Mouse (Mus musculus) liver, embryonic 15.5 days (tissue): ENCODE results near the gene Ermap. TPM values are rescaled to one million over a fixed set of nuclear protein-coding genes. Genes with fewer than 3 reads are reported as not detected.

Experiments used
- ATAC-seq: fragments of 200-750 bp; cut with Nextera tagmentation; 2 replicates; pipeline ENCODE4 v1.8.0; 2017; ENCODE audit warnings: moderate number of reproducible peaks, mild to moderate bottlenecking, moderate library complexity; ENCODE audit not compliant: insufficient read depth
- H3K27ac ChIP-seq: fragments of 300-500 bp; sonication (generic); replicated peaks from 2 replicates; pipeline ENCODE4 v1.5.1; 2015; ENCODE audit warnings: mild to moderate bottlenecking, inconsistent platforms
- H3K27me3 ChIP-seq: fragments of 300-500 bp; sonication (generic); 2 replicates; pipeline ENCODE4 v1.6.1; 2015; ENCODE audit warnings: mild to moderate bottlenecking, inconsistent platforms
- H3K36me3 ChIP-seq: fragments of 300-500 bp; sonication (generic); replicated peaks from 2 replicates; pipeline ENCODE4 v1.6.1; 2015; ENCODE audit warnings: moderate library complexity, mild to moderate bottlenecking, inconsistent platforms
- H3K4me1 ChIP-seq: fragments of 300-500 bp; sonication (generic); replicated peaks from 2 replicates; pipeline ENCODE4 v1.6.1; 2015; ENCODE audit warnings: inconsistent platforms
- H3K4me2 ChIP-seq: fragments of 300-500 bp; sonication (generic); 2 replicates; pipeline ENCODE4 v1.6.1; 2015; ENCODE audit warnings: moderate library complexity, mild to moderate bottlenecking, inconsistent platforms
- H3K4me3 ChIP-seq: fragments of 300-500 bp; sonication (generic); replicated peaks from 2 replicates; pipeline ENCODE4 v1.5.1; 2015; ENCODE audit warnings: mild to moderate bottlenecking, inconsistent platforms
- H3K9ac ChIP-seq: fragments of 300-500 bp; sonication (generic); 2 replicates; pipeline ENCODE4 v1.6.1; 2015; ENCODE audit warnings: moderate library complexity, mild to moderate bottlenecking, inconsistent platforms
- H3K9me3 ChIP-seq: fragments of 300-500 bp; sonication (generic); replicated peaks from 2 replicates; pipeline ENCODE4 v1.6.1; 2016; ENCODE audit warnings: inconsistent platforms
- WGBS: fragments of 180-500 bp; shearing (Covaris S2); methylation state at CpG from one replicate; pipeline ENCODE4 v1.1.7; 2015; ENCODE audit warnings: mixed read lengths; ENCODE audit not compliant: insufficient replicate concordance; 5-methylcytosine and 5-hydroxymethylcytosine counted together
- polyA plus RNA-seq: library from polyadenylated mRNA; unstranded; fragments of >200 nt; fragmentation: Nextera tagmentation; extraction: Ambion mirVana; gene quantifications from 2 replicates; pipeline ENCODE4 v1.2.1, GENCODE M21; 2015

The Ermap gene
- polyA plus RNA-seq: 386 and 428 TPM in 2 replicates

DNA sequence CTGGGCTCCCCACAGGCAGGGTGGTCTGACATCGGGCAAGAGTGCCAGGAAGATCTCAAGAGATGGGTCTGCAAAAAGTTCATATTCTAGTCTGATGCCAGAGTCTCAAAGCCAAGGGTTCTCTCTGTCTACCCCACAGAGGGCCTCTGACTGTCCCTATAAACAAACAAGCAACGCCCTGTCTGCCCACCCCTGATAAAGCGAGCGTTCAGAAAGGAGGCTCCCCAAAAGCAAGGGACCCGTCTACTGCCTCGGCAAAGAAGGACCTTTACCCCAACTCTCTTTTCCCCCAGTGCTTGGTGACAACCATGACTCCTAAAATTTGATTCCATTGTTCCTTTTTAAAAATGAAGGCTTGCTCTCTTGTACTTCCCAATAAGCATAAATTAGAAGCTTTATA, at the start of gene Ermap:
Gene Ermap (minus strand): TSS at position 148 of the 400 bp plus-strand sequence.
- peak; percentile 92 for ATAC-seq
- Histone ChIP-seq H3K4me1 (peaks cover 69% of the 10 kb centered on the region), H3K36me3 (peaks cover 40% of the 10 kb centered on the region), H3K9ac (peak within 1 kb of the TSS; percentile 88), H3K27me3 (no peaks in the 10 kb centered on the region), H3K27ac (peak within 1 kb of the TSS; percentile 98), H3K9me3 (no peaks in the 10 kb centered on the region), H3K4me2 (peak within 1 kb of the TSS; percentile 81), H3K4me3 (peak within 1 kb of the TSS; percentile 76)
- WGBS: 31% methylated on average over 6 of the region's 6 CpGs

DNA sequence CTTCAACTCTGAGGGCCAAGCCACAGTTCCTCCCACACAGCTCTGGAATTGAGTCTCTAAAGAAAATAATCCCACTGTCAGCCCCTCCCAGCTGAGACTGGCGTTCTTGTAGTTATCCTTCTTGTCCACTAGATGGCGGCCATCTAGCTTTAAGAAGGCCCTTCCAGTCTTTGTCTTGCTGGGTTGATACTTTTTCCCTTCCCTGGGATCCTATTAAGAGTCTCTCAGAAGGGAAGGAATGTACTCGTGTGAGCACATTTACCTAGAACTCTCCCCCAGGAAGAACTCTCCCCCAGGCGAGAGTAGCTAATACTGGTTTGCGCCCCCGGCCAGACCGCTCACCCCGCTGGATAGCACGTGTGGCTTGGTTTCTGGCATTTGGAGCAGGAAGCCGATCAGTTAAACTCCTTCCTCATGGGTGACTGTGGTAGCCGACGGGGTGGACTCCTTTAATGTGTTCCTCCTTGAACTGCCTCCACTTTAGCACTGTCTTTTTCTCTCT, 49.4 kb upstream of the Ermap start:
- no peaks in the 10 kb centered on the region; the same call in 1 of the 2 replicates for H3K36me3 ChIP-seq
- 0 out of 2 replicates have a peak, but pooled peaks cover 5% of the 10 kb centered on the region for H3K27me3 ChIP-seq
- WGBS: 14% methylated on average over 12 of the region's 12 CpGs
- H3K9me3 ChIP-seq: no peaks in the 10 kb centered on the region
- peak overlapping the region; percentile 63 for H3K4me2 ChIP-seq
- H3K27ac ChIP-seq: no peak overlapping the region; the same call in 1 of the 2 replicates
- peak; percentile 56 for ATAC-seq
- peaks cover 27% of the 10 kb centered on the region for H3K4me1 ChIP-seq
- H3K9ac ChIP-seq: peak overlapping the region; percentile 30; the same call in 1 of the 2 replicates
- H3K4me3 ChIP-seq: peak overlapping the region; percentile 39

DNA sequence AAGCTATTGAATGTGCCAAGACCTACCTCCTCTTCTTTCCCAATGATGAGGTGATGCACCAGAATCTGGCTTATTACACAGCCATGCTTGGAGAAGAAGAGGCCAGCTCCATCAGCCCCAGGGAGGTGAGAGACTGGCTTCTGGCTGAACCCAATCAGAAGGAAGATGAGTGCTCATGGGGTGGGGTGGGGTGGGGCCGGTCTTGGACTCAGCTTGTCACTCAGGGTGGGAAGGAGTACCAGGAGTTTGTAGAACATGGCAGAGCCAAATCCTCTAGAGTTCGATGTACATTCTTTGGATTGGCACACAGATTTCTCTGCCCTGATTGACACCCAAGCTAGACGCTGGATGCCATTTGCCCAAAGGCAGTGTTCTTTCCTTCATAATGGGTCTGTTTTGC, 48.9 kb upstream of the Ermap start:
- H3K27me3 ChIP-seq: peaks cover 10% of the 10 kb centered on the region
- H3K27ac ChIP-seq: no peak overlapping the region
- no peaks in the 10 kb centered on the region; the same call in 1 of the 2 replicates for H3K36me3 ChIP-seq
- peaks cover 32% of the 10 kb centered on the region for H3K4me1 ChIP-seq
- no peak overlapping the region for H3K9ac ChIP-seq
- peak overlapping the region; percentile 39 for H3K4me3 ChIP-seq
- peak overlapping the region; percentile 63 for H3K4me2 ChIP-seq
- no peaks in the 10 kb centered on the region for H3K9me3 ChIP-seq
- peak; percentile 62 for ATAC-seq
- WGBS: 35% methylated on average over 3 of the region's 3 CpGs

DNA sequence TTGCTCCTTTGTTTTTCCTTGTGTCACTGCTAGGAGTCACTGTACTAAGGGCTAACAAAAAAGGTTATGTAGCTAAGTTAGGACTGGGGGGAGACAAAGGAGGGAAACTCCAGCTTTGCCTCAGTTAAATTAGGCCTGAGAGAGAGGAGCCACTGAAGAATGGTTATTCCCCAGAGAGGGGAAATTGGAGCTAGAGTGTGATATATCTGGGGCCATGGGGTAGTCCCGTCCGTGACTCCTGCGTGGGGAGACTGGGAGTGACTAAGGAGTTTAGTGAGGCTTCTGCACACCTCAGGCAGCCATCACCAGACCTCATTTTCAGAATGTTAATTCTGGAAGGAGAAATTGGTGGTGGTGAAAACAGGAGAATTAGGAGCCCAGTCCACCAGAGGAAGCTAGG, 44.5 kb upstream of the Ermap start:
- Histone ChIP-seq H3K27ac (no peak overlapping the region), H3K4me3 (peak overlapping the region; percentile 75), H3K9me3 (no peaks in the 10 kb centered on the region), H3K27me3 (peaks cover 17% of the 10 kb centered on the region), H3K4me1 (peaks cover 39% of the 10 kb centered on the region), H3K4me2 (peak overlapping the region; percentile 100), H3K9ac (no peak overlapping the region), H3K36me3 (no peaks in the 10 kb centered on the region)
- no peak for ATAC-seq
- 66% methylated on average over 3 of the region's 3 CpGs for WGBS

DNA sequence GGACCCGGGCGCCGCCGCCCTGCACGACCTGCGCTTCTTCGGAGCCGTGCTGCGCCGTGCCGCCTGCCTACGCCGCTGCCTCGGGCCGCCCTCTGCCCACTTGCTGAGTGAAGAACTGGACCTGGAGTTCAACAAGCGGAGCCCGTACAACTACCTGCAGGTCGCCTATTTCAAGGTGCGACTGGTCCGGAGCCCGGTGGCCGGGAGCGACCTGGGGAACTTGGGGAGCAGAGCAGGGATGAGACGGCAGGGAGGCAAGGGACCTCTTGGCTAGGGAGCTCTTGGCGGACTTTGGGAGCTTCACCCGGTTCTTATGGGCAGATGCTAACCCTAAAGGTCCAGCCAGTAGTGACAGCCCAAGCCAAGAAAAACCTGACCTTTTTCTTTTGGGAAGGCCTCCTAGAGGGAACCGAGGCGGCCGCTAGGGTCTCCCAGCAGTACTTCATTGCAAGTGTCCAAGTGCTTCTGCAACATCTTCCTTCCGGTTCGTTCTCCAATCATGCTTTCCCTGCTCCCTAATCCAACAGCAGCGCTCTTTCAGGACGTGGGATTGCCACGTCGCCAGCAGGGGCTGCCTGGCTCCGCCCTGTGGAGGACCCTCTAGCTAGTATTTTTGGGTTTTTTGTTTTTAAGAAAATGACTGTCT, 43.6 kb upstream of the Ermap start:
- peak overlapping the region; percentile 42; the same call in 1 of the 2 replicates for H3K27ac ChIP-seq
- peak overlapping the region; percentile 75 for H3K9ac ChIP-seq
- peaks cover 2% of the 10 kb centered on the region; the same call in 1 of the 2 replicates for H3K36me3 ChIP-seq
- H3K4me1 ChIP-seq: peaks cover 29% of the 10 kb centered on the region
- H3K9me3 ChIP-seq: no peaks in the 10 kb centered on the region
- peak overlapping the region; percentile 75 for H3K4me3 ChIP-seq
- under 1% methylated on average over 36 of the region's 36 CpGs for WGBS
- ATAC-seq: peak; percentile 47
- peak overlapping the region; percentile 100 for H3K4me2 ChIP-seq
- H3K27me3 ChIP-seq: peaks cover 17% of the 10 kb centered on the region

DNA sequence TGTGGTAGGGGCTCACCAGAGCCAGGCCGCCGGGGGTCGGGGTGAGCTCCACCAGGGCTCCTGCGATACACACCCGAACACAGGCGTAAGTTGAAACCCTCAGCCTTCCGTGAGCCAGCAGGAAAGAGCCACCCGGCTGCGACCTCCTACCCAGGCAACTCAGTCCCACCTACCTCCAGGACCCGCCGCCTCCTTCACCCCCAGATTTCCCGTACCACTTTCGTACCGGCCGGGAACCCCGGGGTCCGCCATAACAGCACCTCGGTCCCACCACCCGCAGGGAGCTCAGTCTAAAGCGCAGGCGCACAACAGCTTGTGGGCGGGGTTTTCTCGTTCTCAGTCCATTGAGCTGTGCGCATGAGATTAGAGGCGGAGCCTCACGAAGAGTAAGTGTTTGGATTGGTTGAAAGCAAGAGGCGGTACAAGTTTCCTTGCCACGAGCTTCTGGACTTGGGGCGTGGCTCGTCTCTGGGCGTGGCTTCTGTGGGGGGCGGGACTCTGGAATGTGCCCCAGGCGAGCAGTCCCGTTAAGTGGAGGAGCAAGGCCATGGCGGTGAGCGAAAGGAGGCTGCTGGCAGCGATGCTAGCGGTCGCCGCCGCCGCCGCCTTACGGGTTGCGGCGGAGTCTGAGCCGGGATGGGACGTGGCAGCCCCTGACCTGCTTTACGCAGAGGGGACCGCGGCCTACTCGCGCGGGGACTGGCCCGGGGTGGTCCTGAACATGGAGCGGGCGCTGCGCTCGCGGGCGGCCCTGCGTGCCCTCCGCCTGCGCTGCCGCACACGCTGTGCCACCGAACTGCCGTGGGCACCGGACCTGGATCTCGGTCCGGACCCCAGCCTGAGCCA, 42.8 kb upstream of the Ermap start, which contains the start of the genes AU022252 and P3h1:
Gene AU022252 (minus strand): TSS at position 303 of the 846 bp plus-strand sequence.
Gene P3h1 (plus strand): TSS at position 506 of the 846 bp plus-strand sequence.
- Histone ChIP-seq H3K4me2 (peak within 1 kb of the TSS; percentile 100), H3K27ac (peak within 1 kb of the TSS; percentile 49), H3K9ac (peak within 1 kb of the TSS; percentile 75), H3K27me3 (peaks cover 17% of the 10 kb centered on the region), H3K4me1 (peaks cover 29% of the 10 kb centered on the region), H3K4me3 (peak within 1 kb of the TSS; percentile 75), H3K36me3 (peaks cover 10% of the 10 kb centered on the region), H3K9me3 (no peaks in the 10 kb centered on the region)
- WGBS: under 1% methylated on average over 71 of the region's 71 CpGs
- ATAC-seq: peak; percentile 96

DNA sequence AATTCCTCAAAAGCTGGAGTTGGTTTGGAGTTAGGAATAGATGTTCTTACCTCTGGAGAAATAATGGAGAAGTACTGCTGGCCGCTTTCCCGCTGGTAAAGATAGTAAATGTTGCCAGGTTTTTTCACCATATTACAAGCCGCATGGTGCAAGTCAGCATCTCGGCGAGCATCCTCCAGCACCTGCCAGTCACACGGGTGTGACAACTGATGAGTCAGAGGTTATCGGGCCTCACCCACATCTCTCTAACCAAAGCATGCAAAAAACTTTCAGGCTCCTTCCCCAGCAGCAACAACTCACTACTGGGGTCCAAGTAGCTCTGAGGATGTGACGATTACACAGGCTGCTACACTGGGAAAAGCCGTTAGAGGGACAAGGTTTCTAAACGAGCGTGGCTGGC, 36.9 kb upstream of the Ermap start:
- no peak for ATAC-seq
- 83% methylated on average over 11 of the region's 11 CpGs for WGBS
- H3K4me3 ChIP-seq: no peak overlapping the region
- no peaks in the 10 kb centered on the region for H3K27me3 ChIP-seq
- H3K9ac ChIP-seq: no peak overlapping the region
- no peak overlapping the region for H3K27ac ChIP-seq
- peaks cover 40% of the 10 kb centered on the region for H3K36me3 ChIP-seq
- no peak overlapping the region for H3K4me2 ChIP-seq
- no peaks in the 10 kb centered on the region for H3K9me3 ChIP-seq
- H3K4me1 ChIP-seq: peaks cover 16% of the 10 kb centered on the region

DNA sequence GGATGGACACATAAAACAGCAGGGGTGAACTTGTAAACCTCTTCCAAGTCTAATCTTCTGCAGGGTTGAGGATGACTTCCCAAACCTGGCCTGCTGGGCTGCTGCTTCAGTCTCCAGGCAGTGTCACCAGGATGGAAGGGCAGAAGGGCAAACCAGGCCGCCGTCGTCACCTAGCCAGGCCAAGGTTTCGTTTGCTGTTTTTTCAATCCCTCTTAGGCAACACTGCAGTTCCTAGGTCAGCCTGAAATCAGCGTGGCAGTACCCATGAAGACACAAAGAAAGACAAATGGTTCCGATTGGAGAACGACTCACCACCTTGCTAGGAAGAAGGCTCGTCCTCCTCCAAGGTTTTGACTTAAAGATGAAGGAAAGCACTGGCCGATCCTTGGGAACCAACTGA, 35.9 kb upstream of the Ermap start:
- H3K27ac ChIP-seq: no peak overlapping the region
- H3K36me3 ChIP-seq: peaks cover 40% of the 10 kb centered on the region
- ATAC-seq: no peak
- 75% methylated on average over 9 of the region's 9 CpGs for WGBS
- peaks cover 11% of the 10 kb centered on the region; the same call in 1 of the 2 replicates for H3K4me1 ChIP-seq
- H3K4me3 ChIP-seq: no peak overlapping the region
- H3K27me3 ChIP-seq: no peaks in the 10 kb centered on the region
- no peaks in the 10 kb centered on the region for H3K9me3 ChIP-seq
- H3K4me2 ChIP-seq: no peak overlapping the region
- H3K9ac ChIP-seq: no peak overlapping the region

DNA sequence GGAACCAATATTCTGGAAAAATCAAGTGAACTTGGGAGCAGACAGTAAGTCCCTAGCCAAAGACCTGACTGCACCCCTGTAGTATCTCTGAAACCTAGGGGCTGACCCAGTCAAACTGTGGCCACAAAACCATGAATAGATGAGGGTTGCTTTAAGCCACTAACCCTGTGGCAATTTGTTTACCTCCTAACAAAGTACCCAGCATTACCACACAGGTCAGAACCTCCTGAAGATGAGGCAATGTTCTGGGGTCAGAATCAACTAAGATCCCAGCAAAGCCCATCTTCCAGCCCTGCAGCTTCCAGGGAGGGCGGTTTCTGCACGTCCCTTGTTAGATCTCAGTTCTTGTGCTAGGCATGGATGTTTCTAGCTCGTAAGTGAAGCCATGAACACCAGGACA, 34.7 kb upstream of the Ermap start:
- Histone ChIP-seq H3K27ac (no peak overlapping the region), H3K9ac (no peak overlapping the region)
- WGBS: 82% methylated on average over 3 of the region's 3 CpGs

DNA sequence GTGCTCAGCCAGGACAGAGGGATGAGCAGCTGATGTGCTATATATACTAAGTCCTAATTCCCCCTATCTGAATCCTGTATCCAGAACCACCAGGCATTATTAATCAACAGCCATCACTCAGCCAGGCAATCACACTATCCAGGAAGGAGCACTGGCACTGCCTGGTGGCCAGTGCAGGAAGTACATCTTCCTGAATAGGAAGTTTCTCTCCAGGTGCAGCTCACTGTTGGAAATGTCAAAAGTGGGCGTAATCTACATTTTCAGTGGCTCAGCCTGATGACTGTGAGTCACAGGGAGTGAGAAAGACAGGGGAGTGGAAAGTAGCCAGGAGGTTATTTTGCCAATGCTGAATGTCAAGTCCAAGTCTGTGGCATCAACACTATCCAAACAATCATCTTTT, 33.9 kb upstream of the Ermap start:
- Histone ChIP-seq H3K36me3 (peaks cover 40% of the 10 kb centered on the region), H3K9ac (no peak overlapping the region), H3K27ac (no peak overlapping the region), H3K4me1 (peaks cover 11% of the 10 kb centered on the region; the same call in 1 of the 2 replicates), H3K4me2 (no peak overlapping the region), H3K9me3 (no peaks in the 10 kb centered on the region), H3K4me3 (no peak overlapping the region), H3K27me3 (no peaks in the 10 kb centered on the region)
- no peak for ATAC-seq
- WGBS: 57% methylated on average over 1 of the region's 1 CpGs

More for the DNA sequence above, 34.7 kb upstream of the Ermap start:
- no peaks in the 10 kb centered on the region for H3K27me3 ChIP-seq
- H3K4me1 ChIP-seq: peaks cover 11% of the 10 kb centered on the region; the same call in 1 of the 2 replicates
- peaks cover 40% of the 10 kb centered on the region for H3K36me3 ChIP-seq
- ATAC-seq: no peak
- no peak overlapping the region for H3K4me3 ChIP-seq
- no peak overlapping the region for H3K4me2 ChIP-seq
- H3K9me3 ChIP-seq: no peaks in the 10 kb centered on the region

DNA sequence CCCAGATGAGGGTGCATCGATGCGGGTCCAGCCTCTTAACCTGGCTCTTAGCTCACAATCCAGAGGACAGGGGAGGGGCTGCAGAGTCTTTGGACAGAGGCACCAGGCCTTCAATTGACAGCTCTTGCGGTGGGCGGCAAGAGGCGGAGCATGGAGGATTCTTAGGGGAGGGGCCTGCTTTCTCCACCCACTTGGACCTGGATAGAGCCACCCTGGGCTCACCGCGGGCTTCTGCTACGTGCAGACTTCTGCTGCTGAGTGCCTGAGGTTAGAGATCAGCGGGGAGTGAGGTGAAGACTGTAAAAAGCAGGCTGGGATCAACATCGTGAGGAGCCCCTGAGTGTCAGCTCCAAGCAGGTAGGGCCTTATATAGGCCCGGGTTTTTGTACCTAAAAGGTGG, 28.4 kb upstream of the Ermap start, which contains the start of gene Tmem269:
Gene Tmem269 (minus strand): TSS at position 49 of the 400 bp plus-strand sequence.
- ATAC-seq: peak; percentile 57; the same call in 1 of the 2 replicates
- Histone ChIP-seq H3K9ac (no peak within 1 kb of the TSS), H3K4me2 (no peak within 1 kb of the TSS), H3K36me3 (no peaks in the 10 kb centered on the region), H3K4me1 (0 out of 2 replicates have a peak, but pooled peaks cover 3% of the 10 kb centered on the region), H3K9me3 (no peaks in the 10 kb centered on the region), H3K4me3 (no peak within 1 kb of the TSS), H3K27me3 (peaks cover 28% of the 10 kb centered on the region), H3K27ac (no peak within 1 kb of the TSS)
- WGBS: 12% methylated on average over 11 of the region's 11 CpGs
